Mouse (Mus musculus): ENCODE data around the gene Eftud2.

GRCm38 (mm10) chr11:102827097-102827496 lies 53.7 kb downstream of the Eftud2 start:
- TF ChIP-seq CTCF (IDR thresholded peaks at IDR 0.05; ENCODE audit: control insufficient read depth, insufficient read depth, insufficient replicate concordance, low read depth, low read length) = no peak
- no peak for TF ChIP-seq POLR2A (IDR thresholded peaks at IDR 0.05; ENCODE audit: control insufficient read depth, low read depth, low read length)
